Mouse (Mus musculus): Measurements from ENCODE around the gene Slc30a6. TPM values are rescaled to one million over a fixed set of nuclear protein-coding genes. Genes with fewer than 3 reads are reported as not detected.

Slc30a6 gene
- total and polyA plus RNA-seq, 2 experiments from 2014 or later: 16.7 to 23.5 TPM

GRCm38 (mm10) chr17:74430074-74430473 is 34.7 kb downstream of the Slc30a6 start:
- Histone ChIP-seq H3K36me3 (ENCODE audit: insufficient read depth, low read length) (peaks cover 11% of the 10 kb centered on the region), H3K27me3 (ENCODE audit: insufficient read depth, low read length) (no peaks in the 10 kb centered on the region), H3K9me3 (ENCODE audit: low read length) (no peaks in the 10 kb centered on the region), H3K4me2 (ENCODE audit: low read depth, low read length, poor library complexity, severe bottlenecking) (no peak overlapping the region), H3K4me3 (ENCODE audit: low read depth, low read length) (no peak overlapping the region), H3K27ac (ENCODE audit: low read depth, low read length) (no peak overlapping the region), H3K4me1 (ENCODE audit: insufficient read depth, low read length) (no peaks in the 10 kb centered on the region), H3K9ac (replicated peaks; ENCODE audit: low read length, poor library complexity, severe bottlenecking) (no peak overlapping the region)
- no peak for ATAC-seq (ENCODE audit: low FRiP score)
- DNase-seq (ENCODE audit: low spot score): no peak
- no peak for TF ChIP-seq CTCF (IDR thresholded peaks at IDR 0.05)
- WGBS: 90% methylated on average over 8 of the region's 8 CpGs

GRCm38 (mm10) chr17:74431481-74431880 is 36.1 kb downstream of the Slc30a6 start:
- DNase-seq (ENCODE audit: low spot score): peak; percentile 15
- Histone ChIP-seq H3K4me2 (ENCODE audit: low read depth, low read length, poor library complexity, severe bottlenecking) (no peak overlapping the region), H3K4me3 (ENCODE audit: low read depth, low read length) (no peak overlapping the region), H3K27ac (ENCODE audit: low read depth, low read length) (no peak overlapping the region), H3K36me3 (ENCODE audit: insufficient read depth, low read length) (peaks cover 11% of the 10 kb centered on the region), H3K9me3 (ENCODE audit: low read length) (no peaks in the 10 kb centered on the region), H3K9ac (replicated peaks; ENCODE audit: low read length, poor library complexity, severe bottlenecking) (no peak overlapping the region), H3K27me3 (ENCODE audit: insufficient read depth, low read length) (no peaks in the 10 kb centered on the region), H3K4me1 (ENCODE audit: insufficient read depth, low read length) (no peaks in the 10 kb centered on the region)
- 0 out of 2 replicates have a peak, but pooled peaks have one; percentile 12 for TF ChIP-seq CTCF (IDR thresholded peaks at IDR 0.05)
- 71% methylated on average over 13 of the region's 13 CpGs for WGBS
- no peak for ATAC-seq (ENCODE audit: low FRiP score)

GRCm38 (mm10) chr17:74432631-74433030 is 37.2 kb downstream of the Slc30a6 start:
- Histone ChIP-seq H3K4me3 (ENCODE audit: low read depth, low read length) (no peak overlapping the region), H3K4me2 (ENCODE audit: low read depth, low read length, poor library complexity, severe bottlenecking) (no peak overlapping the region), H3K4me1 (ENCODE audit: insufficient read depth, low read length) (no peaks in the 10 kb centered on the region), H3K27me3 (ENCODE audit: insufficient read depth, low read length) (no peaks in the 10 kb centered on the region), H3K9me3 (ENCODE audit: low read length) (no peaks in the 10 kb centered on the region), H3K27ac (ENCODE audit: low read depth, low read length) (no peak overlapping the region), H3K9ac (replicated peaks; ENCODE audit: low read length, poor library complexity, severe bottlenecking) (no peak overlapping the region), H3K36me3 (ENCODE audit: insufficient read depth, low read length) (no peaks in the 10 kb centered on the region; the same call in 1 of the 2 replicates)
- no peak for ATAC-seq (ENCODE audit: low FRiP score)
- WGBS: 83% methylated on average over 5 of the region's 5 CpGs
- no peak for TF ChIP-seq CTCF (IDR thresholded peaks at IDR 0.05)
- DNase-seq (ENCODE audit: low spot score): no peak

GRCm38 (mm10) chr17:74437762-74438161 is 42.4 kb downstream of the Slc30a6 start:
- H3K9me3 ChIP-seq (ENCODE audit: low read length): no peaks in the 10 kb centered on the region
- no peak overlapping the region for H3K4me2 ChIP-seq (ENCODE audit: low read depth, low read length, poor library complexity, severe bottlenecking)
- no peaks in the 10 kb centered on the region for H3K36me3 ChIP-seq (ENCODE audit: insufficient read depth, low read length)
- no peaks in the 10 kb centered on the region for H3K27me3 ChIP-seq (ENCODE audit: insufficient read depth, low read length)
- ATAC-seq (ENCODE audit: low FRiP score): no peak
- no peak for DNase-seq (ENCODE audit: low spot score)
- H3K9ac ChIP-seq (replicated peaks; ENCODE audit: low read length, poor library complexity, severe bottlenecking): no peak overlapping the region
- H3K4me1 ChIP-seq (ENCODE audit: insufficient read depth, low read length): no peaks in the 10 kb centered on the region
- H3K4me3 ChIP-seq (ENCODE audit: low read depth, low read length): no peak overlapping the region
- no peak overlapping the region for H3K27ac ChIP-seq (ENCODE audit: low read depth, low read length)
- TF ChIP-seq CTCF (IDR thresholded peaks at IDR 0.05): no peak
- 91% methylated on average over 9 of the region's 9 CpGs for WGBS

GRCm38 (mm10) chr17:74440486-74440885 is 45.1 kb downstream of the Slc30a6 start:
- no peak overlapping the region for H3K9ac ChIP-seq (replicated peaks; ENCODE audit: low read length, poor library complexity, severe bottlenecking)
- no peaks in the 10 kb centered on the region for H3K9me3 ChIP-seq (ENCODE audit: low read length)
- no peak overlapping the region for H3K27ac ChIP-seq (ENCODE audit: low read depth, low read length)
- no peak overlapping the region for H3K4me2 ChIP-seq (ENCODE audit: low read depth, low read length, poor library complexity, severe bottlenecking)
- 78% methylated on average over 5 of the region's 5 CpGs for WGBS
- H3K27me3 ChIP-seq (ENCODE audit: insufficient read depth, low read length): no peaks in the 10 kb centered on the region
- no peak for TF ChIP-seq CTCF (IDR thresholded peaks at IDR 0.05)
- no peaks in the 10 kb centered on the region for H3K36me3 ChIP-seq (ENCODE audit: insufficient read depth, low read length)
- DNase-seq (ENCODE audit: low spot score): no peak
- H3K4me3 ChIP-seq (ENCODE audit: low read depth, low read length): no peak overlapping the region
- H3K4me1 ChIP-seq (ENCODE audit: insufficient read depth, low read length): no peaks in the 10 kb centered on the region
- no peak for ATAC-seq (ENCODE audit: low FRiP score)

- Histone ChIP-seq H3K9me3 (ENCODE audit: low read length) (no peaks in the 10 kb centered on the region), H3K36me3 (ENCODE audit: insufficient read depth, low read length) (no peaks in the 10 kb centered on the region), H3K4me2 (ENCODE audit: low read depth, low read length, poor library complexity, severe bottlenecking) (no peak overlapping the region), H3K4me3 (ENCODE audit: low read depth, low read length) (no peak overlapping the region), H3K4me1 (ENCODE audit: insufficient read depth, low read length) (no peaks in the 10 kb centered on the region), H3K9ac (replicated peaks; ENCODE audit: low read length, poor library complexity, severe bottlenecking) (no peak overlapping the region), H3K27ac (ENCODE audit: low read depth, low read length) (no peak overlapping the region), H3K27me3 (ENCODE audit: insufficient read depth, low read length) (no peaks in the 10 kb centered on the region)
- DNase-seq (ENCODE audit: low spot score): no peak
- TF ChIP-seq CTCF (IDR thresholded peaks at IDR 0.05): no peak
- no peak for ATAC-seq (ENCODE audit: low FRiP score)
- WGBS: 89% methylated on average over 10 of the region's 10 CpGs
These were observed 54.4 kb downstream of the Slc30a6 start for GRCm38 (mm10) chr17:74449776-74450175.
